Mouse (Mus musculus): Measurements from ENCODE around the gene Cript.

GRCm38 (mm10) chr17:86976387-86976786, 49.0 kb upstream of the Cript start:
- TF ChIP-seq CTCF (IDR thresholded peaks at IDR 0.05; ENCODE audit: control insufficient read depth, insufficient read depth, low read length) (no peak), POLR2A (IDR thresholded peaks at IDR 0.05; ENCODE audit: borderline replicate concordance, control insufficient read depth, low read depth, low read length) (no peak)

Data from bone marrow, adult 2 months (tissue).